Mouse (Mus musculus): ENCODE measurements at regions not wholly inside any gene's neighbourhood (a gene's known extent, or its start where the extent isn't known, plus 50 kb on each side); places are given as distances from the start of the nearest gene placed in this dataset.

DNA sequence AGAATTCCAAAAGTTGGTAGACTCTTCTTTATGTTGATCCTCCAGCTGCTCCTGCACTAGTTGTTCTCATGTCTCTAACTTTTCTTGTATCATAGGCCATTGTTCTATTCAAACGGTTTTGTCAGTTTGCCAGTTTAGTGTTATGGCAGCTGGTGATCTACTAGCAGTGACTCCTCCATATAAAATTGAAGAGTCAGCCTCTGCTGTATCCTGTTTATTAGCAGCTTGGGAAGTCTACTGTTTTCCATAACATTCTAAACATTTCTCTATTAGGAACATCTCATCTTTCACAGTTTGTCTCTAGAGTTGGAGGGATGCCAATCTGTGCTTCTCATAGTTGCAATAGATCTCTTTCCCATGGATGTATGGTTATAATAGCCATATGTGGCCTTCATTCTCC, 58.6 kb downstream of the Drd1 start:
- DNase-seq, result no peak

DNA sequence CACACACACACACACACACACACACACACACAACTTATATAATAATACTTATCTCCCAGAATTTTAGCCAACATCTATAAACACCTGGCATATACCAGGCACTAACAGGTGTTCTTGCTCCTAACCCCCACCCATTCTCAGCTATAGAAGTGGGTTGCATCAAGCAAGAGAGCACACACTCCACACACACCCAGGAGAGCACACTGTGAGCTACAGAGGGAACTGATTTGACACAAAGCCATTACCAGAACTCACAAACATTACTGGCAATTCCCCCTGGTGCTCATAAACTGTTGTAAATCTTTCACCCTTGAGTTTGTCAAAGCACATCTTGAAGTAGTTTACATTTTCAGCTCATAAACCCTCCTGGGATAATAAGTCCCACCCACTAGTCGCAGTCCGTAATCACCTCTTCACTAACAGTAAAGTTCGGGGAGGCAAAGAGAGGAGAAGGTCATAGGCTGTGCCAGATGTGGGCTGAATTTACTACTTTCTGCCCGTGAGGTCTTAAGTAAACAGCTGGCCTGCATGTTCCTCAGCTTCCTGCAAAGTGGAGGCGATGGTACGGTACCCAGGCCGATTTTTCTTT, 62.5 kb downstream of the Drd1 start:
- no peak for DNase-seq

DNA sequence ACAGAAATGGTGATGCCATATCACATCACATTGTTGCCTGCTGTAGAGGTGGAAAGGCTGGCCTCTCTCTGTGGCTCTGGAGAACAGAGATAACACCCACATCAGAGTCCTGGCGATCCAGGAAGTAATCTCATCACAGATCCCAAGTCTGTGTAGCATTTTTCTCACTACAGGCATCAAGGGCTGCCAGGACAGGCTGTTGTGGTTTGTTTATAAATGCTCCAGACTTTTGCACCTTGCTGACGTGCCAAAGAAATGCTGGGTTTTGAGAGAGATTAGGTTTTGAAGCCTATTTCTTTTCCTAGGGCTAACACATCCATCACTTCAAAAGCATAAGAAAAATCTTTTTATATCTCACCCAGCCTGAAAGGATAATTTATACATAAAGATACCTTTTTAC, 76.3 kb downstream of the Drd1 start:
- DNase-seq, result no peak

DNA sequence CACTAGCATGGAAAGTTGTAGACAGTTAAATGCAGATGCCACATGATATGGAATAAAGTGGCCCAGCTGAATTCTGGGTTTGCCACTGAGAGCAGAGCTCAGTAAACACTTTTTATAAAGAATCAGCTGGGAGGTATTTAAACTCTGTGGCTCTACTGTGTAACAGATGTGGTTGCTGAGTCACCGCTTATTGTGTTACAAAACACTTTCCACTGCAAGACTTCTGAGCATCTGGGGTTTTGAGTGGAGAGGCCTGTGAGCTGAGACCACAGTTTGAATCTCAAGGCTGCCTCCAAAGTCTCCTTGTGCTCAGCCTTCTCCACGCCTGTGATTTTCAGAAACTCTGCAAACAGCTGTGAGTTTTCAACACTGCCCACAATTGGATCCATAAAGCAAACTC, 86.1 kb downstream of the Drd1 start:
- no peak for DNase-seq

DNA sequence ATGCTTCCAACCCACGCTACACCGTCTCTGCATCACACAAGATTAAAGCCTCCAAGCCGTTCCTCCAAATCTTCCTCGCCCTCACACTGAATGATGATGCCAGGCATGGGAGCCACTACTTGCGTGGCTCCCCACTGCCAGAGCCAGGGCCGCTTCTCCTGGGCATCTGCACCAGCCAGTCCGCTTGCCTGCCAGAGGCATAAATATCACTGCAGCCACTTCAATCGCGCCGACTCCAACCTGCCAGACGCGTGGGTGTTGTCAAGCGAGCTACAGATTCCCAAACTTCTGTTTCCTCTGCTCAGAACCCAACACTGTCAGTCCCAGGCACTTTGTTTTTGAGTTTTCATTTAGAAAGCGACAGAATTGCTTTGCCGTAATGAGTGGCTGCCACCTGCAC, 99.3 kb downstream of the Drd1 start:
- no peak for DNase-seq

DNA sequence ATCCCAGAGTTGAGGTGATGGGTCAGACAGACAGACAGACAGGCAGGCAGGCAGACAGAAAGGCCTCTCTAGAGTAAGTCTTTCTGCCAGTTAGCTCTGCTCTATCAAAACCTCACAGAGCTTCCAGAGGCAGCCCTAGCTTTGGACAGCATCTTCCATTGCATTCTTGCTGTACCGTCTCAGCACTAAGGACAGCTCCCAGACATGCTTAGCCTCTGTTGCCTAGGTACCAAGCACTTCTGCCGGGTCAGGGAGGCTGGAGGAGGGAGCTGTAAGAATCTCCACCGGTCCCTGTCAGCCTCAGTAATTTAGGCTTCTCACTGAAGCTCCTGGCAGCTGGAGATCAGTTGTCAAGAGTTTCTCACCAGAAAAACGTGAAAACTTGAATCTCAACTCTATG, 107.4 kb downstream of the Drd1 start:
- no peak for DNase-seq

DNA sequence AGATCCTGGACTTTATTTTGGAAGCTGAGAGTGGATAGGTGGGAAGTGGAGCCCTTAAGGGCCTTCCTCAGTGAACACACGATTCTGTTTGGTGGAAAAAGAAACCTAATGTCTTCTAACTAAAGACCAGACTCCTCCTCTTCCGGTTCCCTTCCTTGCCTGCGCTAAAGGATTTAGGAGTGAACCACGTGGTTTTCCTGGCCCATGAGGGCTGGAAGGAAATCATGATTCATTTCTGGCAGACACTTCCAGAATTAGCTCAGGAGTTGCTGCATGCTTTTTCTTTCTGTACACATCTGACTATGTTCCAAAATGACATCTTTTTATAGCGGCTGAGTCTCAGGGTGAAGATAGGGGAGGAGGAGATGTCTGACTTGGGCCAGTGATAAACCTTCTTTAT, 109.8 kb downstream of the Drd1 start:
- no peak for DNase-seq

DNA sequence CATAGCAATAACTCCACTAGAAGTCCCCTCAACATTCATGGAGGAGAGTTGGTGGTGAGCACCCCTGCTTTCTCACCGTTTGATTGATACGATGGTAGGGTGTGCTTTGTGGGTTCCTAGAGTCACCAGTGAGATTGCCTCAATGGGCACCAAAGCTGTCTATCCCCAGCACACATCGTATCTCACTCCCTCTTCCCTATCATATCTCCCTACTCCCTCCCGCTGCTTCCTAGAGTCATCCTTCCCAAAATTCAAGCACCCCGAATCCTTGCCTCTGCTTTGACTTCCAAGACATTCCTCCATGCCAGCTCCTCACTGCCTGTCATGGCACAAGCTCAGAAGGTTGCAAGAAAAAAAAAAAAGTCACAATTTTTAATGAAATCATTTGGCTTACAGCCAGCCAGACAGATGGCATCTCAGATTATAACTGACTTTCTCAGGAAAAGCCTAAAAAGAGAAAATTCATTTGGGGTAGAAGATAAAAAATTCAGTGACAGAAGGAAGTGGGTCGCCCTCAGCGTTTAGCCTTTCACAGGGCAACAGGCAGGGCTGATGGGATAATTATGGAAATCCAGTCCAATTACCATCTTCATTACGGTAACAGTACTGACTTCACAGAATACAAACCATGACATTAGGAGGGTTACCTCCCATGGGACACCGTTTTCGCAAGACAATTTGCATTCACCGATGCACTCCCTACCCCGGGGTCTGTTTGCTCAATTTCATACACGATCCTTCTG, 114.3 kb downstream of the Drd1 start:
- no peak for DNase-seq

DNA sequence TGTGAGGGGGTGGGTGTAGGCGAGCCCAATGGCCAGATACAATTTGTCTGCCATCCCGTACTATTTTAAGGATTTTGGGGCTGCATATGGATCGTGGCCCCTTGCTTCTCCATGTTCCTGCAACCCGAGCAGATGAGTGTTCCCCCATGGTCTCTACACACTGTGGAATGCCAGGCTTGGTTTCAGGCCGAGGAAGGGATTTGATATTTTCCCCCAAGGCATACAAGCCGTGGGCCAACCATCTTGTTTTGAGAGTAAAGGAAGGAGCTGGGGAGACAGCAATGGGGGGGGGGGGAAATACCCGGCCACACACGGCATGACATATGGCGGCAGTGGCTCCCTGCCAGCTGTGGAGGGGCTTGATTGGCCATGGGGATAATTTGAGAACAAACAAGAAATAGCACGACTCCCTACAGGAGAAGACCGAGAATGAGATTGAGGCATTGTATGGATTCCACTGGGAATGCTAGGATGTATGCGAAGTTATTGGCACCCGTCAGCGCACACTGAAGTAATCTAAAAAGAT, 120.3 kb downstream of the Drd1 start:
- no peak for DNase-seq

DNA sequence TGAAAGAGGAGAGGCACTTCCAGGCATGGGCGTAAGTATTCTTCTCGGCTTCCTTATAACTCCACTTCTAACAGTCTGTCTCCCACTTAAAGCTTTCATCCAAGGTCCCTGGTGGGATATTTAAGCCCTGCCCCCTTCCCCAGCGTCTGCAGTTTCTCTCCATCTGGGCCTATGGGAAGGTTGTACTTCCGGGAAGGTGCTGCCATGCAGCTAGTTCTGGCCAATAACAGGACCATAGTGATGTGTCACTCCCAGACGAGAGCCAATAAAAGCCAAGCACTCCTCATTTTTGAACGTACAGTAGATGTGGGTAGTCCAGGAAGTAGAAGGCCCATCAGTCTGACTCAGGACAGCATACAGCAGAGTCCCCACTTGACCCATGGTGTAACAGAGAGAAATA, 121.0 kb downstream of the Drd1 start:
- no peak for DNase-seq

DNA sequence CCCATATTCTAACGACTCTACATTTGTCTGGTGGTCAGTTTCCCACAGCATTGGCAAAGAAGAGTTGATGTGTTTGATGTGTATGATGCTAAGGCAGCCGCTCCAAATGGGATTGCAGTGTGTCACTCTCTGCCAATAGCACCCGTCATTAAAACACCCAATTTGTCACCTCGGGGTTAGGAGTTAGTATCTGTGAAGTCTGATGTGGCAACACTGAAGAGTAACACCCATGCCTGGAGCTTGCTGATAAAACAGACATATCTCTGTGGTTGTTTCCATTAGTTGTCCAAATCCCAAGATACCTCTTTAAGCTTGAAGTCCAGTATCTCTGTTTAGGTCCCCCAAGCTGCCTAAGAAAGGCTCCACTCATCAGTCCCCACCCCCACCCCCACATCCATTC, 129.4 kb downstream of the Drd1 start:
- DNase-seq, result no peak

DNA sequence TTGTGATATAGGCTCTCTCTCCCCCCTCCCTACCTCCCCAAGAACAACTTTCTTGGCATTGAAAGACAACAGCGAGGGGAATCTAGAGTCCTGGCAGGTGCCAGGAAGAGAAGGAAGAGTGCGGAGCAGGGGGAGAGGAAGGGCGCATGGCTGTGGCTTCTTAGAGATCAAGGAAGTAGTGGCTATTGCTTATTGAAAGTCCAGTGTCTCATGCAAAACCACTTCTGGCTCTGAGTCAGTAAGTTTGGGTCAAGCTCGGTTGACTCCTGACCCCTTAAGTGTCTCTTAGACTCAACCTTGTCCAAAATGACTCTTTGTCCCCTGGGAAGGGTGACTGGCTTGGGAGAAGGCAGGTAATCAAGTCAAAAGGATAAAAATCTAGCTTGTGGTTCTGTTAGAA, 131.1 kb downstream of the Drd1 start:
- no peak for DNase-seq

DNA sequence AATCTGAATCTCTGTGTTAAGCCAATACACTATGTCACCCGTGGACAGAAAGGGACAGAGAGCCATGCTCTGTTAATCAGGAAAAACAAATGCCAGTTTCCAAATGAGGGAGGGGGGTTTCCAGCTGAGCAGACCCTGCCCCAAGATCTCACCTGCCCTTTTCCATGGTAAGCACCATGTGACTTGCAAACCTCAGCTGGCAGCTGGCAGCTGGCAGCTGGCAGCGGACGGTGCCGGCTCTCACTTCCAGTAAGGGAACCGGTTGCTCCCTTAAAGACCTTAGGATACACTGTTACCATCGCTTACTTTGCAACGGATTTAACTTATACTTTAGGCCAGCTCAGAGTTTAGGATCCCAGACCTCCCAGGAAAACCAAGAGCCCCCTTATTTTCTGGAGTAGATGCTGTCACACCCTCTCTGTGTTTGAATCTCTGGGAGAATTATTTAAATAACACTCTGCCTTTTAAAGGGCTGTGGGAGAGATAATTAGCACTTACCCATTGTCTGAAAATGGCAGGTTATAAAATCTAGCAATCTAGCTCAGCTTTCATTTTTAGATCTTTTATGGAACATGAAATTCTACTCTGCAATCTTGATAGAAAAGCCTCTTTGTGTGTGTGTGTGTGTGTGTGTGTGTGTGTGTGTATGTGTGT, 131.7 kb downstream of the Drd1 start:
- no peak for DNase-seq

DNA sequence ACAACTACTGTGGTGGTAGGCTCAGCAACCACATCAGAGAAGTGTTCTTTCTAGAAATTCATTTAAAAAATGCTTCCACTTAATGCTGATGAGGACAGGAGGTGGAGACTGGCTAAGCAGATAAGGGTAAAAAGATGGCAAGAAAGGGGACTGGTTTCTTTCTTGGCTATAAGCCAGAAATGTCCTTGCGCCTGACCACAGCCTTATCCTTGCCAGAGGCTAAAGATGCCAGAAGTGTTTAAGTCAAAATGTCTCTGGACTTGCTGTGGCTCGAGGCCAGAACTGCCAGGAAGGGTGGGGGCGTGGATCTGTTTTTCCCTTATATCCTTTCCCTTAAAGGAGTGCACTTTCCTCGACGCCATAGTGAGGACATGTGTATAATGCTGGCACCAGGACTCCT, 133.7 kb downstream of the Drd1 start:
- no peak for DNase-seq

DNA sequence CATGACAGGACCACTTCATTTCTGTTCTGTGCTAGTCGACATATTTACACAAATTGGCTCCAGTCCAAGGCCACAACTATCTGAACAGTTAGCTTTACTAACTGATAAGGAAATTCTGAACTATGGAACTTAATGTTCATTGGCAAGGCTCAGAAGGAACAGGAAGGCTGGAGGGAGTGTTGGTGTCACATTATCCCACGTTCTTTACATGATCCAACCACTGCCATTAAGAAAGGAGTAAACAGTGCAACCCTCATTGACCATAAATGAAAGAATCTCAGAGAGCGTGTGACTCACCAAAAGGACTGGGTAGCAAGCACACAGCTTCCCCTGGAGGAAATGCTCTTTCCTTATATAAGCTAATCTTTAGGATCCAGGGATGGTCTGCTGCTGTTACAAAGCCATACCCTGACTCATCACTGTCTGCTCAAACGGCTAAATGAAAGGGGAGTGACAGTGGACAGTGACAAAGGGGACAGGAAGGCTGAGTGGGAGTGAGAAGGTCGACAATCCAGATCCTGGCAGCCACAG, 135.6 kb downstream of the Drd1 start:
- DNase-seq, result no peak

DNA sequence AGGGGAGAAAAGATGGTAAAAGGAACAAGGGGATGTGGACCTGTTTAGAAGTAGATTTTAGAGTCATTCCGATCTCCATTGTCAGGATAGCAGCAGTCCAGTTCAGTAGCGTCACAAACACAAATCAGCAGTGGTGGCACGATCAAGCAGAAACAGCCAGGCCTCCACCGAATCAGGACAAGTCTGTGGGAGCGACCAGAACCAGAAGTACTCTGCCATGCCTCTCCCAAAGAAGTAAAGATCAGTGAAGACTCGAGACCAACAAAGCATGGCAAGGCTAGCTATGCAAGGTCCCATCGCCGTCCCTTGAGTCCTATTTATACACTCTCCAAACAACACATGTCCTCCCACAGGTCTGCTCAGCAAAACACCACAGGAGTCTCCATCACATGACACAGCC, 140.0 kb downstream of the Drd1 start:
- no peak for DNase-seq

DNA sequence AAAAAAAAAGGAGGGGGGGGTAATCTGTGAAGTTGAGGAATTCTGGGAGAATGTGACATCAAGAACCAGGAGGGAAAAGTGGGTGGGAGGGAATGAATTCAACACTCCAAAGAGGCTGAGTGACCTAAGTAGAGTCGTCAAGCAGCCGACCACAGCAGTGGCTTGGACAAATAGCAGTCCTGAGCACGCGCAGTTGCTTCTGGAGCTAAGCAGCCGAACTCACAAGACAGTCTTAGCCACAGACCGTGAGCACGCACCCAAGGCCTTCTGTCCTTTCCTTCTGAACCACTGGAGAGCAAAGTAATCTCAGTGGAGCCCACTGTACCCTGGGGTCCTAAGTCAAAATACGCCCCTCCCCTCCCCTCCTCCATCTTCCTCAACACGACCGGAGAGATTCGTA, 141.1 kb downstream of the Drd1 start:
- no peak for DNase-seq

DNA sequence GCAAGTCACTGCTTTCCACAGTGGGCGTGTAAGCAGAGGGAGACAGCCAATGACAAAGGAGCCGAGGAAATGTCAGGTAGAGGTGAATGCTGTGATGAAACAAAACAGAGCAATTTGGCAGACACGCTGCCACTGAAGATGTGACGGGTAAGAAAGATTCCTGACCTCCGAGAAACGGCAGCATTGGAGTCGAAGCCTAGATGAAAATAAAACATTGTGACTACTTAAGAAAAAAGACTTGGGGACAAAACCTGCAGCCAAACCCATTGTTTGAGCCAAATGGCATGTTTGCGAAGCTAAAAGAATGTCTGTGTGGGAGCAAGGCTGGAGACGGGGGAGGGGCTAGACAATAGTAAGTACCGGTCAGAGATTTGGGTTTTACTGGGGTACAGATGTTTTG, 142.0 kb downstream of the Drd1 start:
- no peak for DNase-seq

DNA sequence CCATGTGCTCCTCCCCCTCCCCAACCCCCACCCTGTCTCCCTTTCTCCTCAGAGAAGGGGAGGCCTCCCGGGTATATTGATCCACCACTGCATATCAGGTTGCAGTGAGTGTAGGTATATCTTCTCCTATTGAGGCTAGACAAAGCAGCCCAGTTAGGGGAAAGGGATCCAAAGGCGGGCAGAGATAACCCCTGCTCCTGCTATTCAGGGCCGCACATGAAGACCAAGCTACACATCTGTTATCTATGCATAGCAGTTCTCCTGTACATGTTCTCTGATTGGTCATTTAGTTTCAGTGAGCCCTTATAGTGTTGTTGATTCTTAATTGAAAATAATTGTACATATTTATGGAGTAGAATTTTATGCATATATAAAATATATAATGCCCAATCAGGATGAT, 143.7 kb downstream of the Drd1 start:
- no peak for DNase-seq

DNA sequence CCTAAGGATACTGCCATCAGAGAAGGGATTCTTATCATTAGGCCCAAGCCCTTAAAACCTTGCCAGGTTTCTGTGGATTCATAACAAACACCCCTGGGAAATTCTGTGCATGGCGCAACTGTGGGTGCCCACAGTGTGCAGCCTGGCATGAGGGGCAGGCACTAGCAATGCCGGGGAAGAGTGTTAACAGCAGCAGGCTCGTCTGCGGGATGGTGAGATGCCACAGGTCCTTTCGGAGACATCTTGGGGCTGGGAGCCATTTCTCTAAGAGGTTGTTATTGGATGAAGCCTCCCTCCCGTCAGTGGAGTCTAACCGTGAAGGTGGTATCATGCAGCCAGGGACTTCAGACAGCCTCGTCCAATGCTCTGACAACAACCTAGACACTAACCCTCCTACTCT, 144.2 kb downstream of the Drd1 start:
- no peak for DNase-seq

DNA sequence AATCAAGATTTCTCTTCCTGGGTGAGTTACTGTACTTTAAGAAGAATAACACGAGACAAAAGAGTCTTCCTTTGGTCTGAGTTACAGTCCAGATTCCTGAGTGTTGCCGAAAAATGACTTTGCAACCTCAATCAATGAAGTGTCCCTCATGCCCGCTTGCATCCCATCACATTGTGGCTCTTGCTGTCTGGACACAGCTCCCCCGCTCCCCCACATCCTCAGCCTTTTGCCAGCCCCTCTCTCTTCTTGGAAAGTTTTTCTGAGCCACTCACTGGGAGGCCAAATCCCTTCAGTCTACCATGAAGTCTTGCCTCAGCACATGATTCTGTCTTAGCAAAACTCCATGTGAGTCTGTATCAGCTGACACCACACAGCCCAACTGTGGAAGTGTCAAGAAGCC, 145.3 kb downstream of the Drd1 start:
- no peak for DNase-seq

DNA sequence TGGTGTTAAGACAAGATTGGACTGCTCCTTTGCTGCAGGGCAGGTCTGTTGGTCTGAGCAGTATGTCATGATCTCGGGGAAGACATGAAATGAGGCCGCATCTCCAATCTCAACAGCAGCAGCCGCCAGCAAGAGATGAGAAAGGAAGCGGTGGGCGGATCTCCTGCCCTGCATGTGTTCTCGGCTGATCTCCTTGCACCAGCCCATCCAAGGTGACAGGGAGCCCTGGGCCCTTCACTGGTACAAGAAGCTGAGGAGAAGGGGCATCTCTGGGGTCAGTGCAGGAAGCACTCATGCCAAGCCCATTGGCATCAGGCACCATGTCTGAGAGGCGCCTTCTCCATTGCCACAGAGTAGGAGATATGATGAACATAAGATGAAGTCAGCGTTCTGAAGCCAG, 151.0 kb downstream of the Drd1 start:
- DNase-seq, result no peak

DNA sequence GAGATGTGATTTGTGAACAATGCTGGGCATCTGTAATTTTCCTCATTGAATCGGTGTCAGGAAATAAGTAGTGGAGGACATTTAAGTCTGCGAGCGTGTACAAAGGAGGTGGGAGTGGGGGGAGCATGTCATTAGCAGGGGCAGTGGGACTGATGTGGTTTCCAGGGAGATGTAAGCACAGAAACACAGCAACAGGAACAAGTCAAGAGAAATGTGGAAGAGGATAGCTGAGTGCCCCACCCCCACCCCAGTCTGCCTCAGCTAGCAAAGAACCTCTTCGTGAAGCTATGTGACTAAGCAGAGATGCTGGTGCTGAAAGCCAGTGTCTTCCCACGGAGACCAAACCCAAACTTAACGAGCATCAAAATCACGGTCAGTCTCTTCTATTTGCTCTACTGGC, 151.9 kb downstream of the Drd1 start:
- DNase-seq, result no peak

DNA sequence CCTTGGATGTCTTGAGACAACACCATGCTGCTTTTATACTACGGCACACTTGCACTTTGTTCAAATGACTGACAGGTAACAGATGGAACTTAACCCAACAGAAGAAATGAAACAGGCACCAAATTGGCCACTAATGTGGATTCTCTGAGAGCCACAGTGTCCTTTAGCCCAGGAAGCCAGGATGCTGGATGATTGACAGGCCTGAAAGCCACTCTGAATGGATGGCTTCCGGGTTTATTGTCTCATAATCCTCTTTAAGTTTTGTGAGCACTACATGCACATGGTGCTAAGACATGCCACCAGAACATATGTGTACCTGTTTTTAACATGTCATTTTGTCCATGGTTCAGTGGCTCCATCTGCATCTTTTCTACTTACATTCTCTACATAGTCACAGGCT, 152.7 kb downstream of the Drd1 start:
- no peak for DNase-seq
